Mouse (Mus musculus): ENCODE measurements around the gene Ing1.
"Not testable (repeated sequence)": the region's sequence is repeated elsewhere in the genome, so short reads cannot be mapped to it uniquely, and the experiment has no call there.

Ing1 gene

GRCm38 (mm10) chr8:11551497-11551896, 3.9 kb upstream of the Ing1 start:
- not testable (repeated sequence) for DNase-seq

GRCm38 (mm10) chr8:11552390-11552789, 3.0 kb upstream of the Ing1 start:
- DNase-seq: no peak

DNA sequence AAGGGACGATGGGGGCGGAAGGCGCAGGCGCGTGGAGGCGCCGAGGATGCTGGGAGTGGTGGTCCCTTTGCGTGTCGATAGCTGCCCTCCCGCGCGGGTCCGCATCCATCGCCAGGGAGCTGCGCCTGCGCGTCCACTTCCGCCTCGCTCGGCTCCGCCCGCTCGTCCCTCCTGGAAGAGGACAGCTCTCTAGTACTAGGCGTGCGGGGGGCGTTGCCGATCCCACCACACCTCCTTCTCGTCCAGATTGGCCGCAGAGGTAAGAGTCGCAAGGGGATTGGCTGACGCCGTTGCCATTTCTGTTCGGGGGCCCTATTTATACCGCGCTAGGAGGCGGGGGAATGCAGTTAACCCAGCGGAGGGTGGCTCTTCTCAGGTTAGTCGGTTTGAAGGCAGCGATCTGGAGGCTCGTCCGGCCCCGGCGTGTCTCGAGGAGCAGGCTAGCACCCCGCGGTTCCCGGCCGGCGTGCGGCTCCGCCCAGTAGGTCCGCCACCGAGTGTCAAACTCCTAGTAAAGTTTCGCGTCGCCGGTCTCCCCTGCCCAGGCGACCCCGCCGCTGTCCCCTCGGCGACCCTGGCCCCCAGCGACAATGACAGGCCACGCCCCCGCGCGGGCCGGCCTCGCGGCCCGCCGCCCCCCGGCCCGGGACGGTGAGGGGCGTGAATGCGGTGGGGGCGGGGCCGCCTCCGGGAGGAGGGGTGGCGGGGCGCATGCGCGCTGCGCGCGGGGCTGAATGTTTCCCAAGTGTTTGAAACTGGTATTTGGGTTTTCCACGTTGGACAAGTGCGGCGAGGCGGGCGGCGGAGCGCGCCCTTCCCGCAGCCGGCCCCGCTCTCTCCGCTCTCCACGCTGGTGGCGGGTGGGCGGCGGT, 585 bp downstream of the Ing1 start:
- peak; percentile 99 to 100 for DNase-seq

- DNase-seq: peak; percentile 45 to 63
These were observed 1.5 kb downstream of the Ing1 start for GRCm38 (mm10) chr8:11556691-11557423.

DNA sequence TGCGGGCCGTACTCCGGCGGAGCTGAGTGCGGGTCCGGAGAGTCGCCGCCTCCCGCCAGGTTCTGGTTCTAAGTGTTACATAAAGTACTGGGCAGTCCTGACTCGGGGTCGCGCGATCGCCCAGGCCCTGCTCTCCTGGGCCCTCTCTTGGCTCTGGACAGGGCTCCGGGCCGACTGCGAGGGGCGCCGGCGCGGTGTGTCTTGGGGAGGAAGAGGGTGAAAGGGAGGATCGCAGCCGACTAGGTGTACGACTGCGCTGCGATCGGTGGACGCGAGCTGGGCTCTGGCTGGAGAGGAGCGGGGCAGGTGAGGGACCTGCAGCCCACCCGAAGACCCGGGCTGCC, 2.0 kb downstream of the Ing1 start:
- DNase-seq: no peak

DNA sequence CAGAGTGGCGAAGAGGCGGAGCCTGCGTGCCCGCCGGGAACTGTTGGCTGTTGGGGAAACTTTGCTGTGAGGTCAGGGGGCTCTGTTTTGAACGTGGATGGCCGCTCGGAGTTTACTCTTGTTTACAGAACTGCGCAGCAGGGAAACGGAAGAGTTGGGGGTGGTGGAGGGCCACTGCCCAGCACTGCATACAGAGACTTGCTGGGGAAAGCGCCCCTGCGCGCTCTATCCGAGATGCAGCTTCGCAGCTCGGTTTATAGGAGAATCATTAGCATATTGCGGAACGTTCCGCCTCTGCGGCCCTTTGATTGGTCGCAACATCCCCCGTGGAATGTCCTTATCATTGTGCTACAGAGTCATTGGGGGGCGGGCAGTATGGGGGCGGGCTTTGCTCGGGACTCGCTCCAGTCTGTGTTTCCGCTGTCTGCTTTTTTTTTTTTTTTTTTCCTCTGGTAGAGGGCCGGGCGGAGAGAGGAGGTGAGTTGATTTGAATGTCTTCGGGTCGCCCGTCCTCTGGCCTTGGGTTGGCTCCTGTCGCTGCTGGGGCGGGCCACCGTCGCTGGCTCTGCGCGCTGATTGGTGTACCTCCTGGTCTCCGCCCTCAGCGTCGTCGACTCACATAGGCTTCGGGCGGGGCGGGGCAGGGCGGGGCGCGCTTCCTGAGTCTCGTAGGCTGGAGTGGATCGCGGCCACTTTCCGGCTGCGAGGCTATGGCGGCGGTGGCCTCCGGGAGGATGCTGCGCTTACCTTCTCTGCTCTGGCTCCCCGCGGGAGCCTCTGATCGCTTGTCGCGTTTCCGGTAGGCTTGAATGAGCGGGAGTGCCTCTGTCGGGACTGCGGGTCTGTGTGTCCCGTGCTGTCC, 2.6 kb downstream of the Ing1 start:
- DNase-seq: peak; percentile 94 to 98

- no peak for DNase-seq
These were observed 4.1 kb downstream of the Ing1 start for GRCm38 (mm10) chr8:11559511-11559910.

GRCm38 (mm10) chr8:11560220-11560619, 4.8 kb downstream of the Ing1 start:
- no peak for DNase-seq

GRCm38 (mm10) chr8:11564236-11564635, 8.9 kb downstream of the Ing1 start:
- DNase-seq: no peak

DNA sequence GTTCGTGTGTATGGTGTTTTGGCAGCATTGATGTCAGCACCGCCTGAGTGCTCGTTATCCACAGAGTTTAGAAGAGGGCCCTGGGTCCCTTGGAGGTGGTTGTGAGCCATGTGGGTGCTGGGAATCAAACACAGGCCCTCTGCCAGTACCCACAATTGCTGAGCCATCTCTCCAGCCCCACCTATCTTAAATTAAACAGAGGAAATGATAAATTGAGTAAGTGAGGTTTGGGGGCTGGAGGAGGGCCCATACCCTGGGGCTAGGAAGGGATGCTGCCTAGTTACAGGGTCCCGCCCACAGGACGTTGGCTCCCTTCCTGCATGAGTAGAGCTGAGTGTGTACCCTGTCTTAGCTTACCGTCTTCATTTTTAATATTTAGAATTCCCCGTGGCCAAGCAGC, 9.3 kb downstream of the Ing1 start:
- DNase-seq: no peak

DNA sequence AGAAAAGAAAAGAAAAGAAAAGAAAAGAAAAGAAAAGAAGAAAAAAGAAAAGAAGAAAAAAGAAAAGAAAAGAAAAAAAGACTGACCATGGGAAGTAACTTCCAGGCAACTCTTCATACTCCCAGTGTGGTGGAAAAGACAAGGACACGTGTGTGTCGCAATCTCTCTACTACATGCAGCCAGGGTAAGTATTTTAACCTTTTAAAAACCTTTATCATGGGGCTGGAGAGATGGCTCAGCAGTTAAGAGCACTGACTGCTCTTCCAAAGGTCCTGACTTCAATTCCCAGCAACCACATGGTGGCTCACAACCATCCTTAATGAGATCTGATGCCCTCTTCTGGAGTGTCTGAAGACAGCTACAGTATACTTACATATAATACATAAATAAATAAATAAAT, 12.8 kb downstream of the Ing1 start:
- DNase-seq: not testable (repeated sequence)

- DNase-seq: no peak
These were observed 14.1 kb downstream of the Ing1 start for GRCm38 (mm10) chr8:11569260-11570097.

DNA sequence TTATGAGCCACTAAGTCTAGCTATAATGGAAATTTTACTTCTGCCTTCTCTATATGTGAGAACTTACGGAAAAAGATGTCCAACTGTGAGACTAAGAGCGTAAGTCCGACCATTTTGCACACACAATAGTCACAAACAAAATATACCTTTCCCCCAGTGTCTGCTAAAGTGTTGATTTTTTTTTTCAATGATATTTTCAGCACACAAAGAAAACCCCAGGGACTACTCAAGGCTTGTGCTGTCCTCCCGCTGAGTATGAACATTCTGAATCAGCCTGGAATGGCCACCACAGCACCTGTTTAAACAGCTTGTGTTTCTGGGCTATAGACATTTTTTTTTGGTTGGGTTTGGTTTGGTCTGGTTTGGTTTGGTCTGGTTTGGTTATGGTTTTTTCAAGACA, 15.4 kb downstream of the Ing1 start:
- no peak for DNase-seq

- no peak for DNase-seq
These were observed 16.6 kb downstream of the Ing1 start for GRCm38 (mm10) chr8:11571950-11572349.

DNA sequence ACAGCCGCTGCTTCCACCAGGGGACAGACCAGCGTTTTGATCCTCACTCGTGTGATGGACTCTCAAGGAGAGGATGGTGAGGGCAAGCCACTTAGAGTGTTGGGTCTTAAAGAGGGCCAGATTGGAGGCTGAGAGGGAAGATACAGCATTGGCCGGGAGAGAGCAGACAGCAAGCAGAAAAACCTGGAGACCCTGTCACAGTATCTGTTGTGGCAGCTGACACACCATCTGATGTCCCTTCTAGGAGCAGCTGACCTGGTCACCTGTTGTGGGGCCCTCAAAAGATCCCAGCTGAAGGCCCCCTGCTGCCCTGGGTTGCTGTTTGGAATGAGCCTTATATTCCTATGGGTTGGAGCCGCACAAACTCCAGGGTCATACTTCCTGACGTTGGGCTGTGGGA, 17.1 kb downstream of the Ing1 start:
- DNase-seq: no peak

DNA sequence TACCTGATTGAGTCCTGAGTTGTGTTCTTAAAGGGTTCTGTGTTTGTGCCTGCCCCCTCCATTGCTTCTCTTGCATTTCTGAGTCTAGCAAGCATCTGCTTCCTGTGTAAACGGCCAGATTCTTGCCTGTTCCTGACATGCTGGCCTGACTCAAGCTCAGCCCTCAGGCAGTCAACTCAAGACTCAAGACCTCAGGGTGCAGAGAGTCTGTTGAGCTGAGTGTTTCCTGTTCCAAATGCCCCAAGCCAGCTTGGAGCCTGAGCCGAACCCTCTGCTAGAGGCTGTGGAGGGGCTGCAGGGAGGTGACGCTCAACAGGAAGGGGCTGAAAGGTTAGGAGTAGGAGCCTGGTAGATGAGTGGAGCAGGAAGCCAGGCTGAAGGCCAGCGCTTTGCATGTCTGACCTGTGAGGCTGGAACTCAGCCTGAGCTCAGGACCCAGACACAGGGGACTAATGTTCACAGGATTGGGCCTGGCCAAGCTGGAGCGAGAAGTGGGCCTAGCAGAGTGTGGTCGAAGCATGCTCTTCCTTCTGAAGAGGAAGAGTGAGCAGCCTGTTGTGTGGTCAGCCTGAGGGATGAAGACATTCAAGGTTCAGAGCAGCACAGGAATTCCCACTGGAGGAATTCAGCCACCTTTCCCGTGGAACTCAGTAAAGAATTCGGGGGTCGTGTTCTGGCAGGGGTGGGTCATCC, 19.7 kb downstream of the Ing1 start:
- no peak for DNase-seq

GRCm38 (mm10) chr8:11575604-11576384, 20.4 kb downstream of the Ing1 start:
- no peak for DNase-seq

DNA sequence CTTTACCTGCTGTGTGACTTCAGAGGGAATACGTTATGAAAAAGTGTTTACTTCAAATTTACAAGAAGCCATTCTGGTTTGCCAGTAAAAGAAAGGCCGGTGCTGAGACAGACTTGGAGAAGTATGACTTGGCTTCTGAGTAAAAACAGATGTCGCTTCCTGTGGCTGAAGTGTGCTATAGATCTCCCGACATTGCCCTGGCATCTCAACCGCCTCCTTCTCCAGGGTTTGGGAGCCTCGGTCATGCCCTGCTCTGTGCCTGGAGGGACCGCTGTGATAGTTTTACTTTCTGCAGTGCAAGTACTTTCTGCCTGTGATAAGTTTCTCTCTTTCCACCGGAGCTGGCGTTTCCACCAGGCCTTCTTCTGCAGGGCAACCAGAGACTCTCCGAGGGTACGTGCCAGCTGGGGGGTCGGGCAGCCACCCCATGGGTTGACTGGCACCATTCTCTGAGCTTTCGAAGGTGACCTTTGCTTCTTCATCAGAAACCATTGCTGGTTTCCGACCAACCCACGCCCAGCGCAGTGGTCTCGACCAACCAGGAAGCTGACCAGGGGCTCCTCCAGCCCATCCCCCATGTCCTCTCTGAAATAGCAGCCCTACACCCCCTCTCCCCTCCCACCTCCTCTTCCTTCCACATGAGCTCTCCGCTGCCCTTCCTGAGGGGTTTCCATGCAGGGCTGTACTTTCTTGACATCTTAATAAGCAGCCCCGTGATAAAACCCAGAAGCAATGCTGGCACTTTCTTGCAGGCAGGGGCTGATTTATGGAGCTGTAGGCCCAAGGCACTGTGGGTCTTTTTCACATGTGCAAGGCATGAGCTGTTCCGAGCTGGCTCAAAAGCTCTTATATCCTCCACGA, 30.4 kb downstream of the Ing1 start:
- DNase-seq: no peak

- no peak for DNase-seq
These were observed 31.0 kb downstream of the Ing1 start for GRCm38 (mm10) chr8:11586374-11586745.

GRCm38 (mm10) chr8:11591837-11592236, 36.5 kb downstream of the Ing1 start:
- no peak for DNase-seq
